Mouse (Mus musculus) myocyte (in vitro differentiated cells): ENCODE results near the gene Lpp.

Experiments
- CEBPB ChIP-seq: IDR thresholded peaks from 2 replicates; pipeline ENCODE4 v1.6.1; 2011; ENCODE audit warnings: mild to moderate bottlenecking, moderate library complexity; ENCODE audit not compliant: poor library complexity, insufficient read depth, severe bottlenecking
- POLR2AphosphoS2 ChIP-seq: IDR thresholded peaks from one replicate; pipeline ENCODE4 v1.6.1; 2011; ENCODE audit warnings: low read depth, control low read depth; ENCODE audit not compliant: insufficient read length
- REST ChIP-seq: IDR thresholded peaks from one replicate; pipeline ENCODE4 v1.6.1; 2011; ENCODE audit warnings: mild to moderate bottlenecking, control low read depth, moderate library complexity; ENCODE audit not compliant: insufficient read depth, insufficient read length
- SRF ChIP-seq: IDR thresholded peaks from one replicate; pipeline ENCODE4 v1.6.1; 2011; ENCODE audit warnings: low read depth; ENCODE audit not compliant: control insufficient read depth, insufficient read length

- TF ChIP-seq CEBPB (no peak), SRF (no peak), POLR2AphosphoS2 (no peak), REST (no peak)
Measured at GRCm38 (mm10) chr16:24413059-24413458, 19.8 kb downstream of the Lpp start.
